Mouse (Mus musculus) heart, adult 2 months (tissue): Measurements from ENCODE around the gene Phldb3.
A peak's percentile ranks its signal among the peaks of the same experiment; 100 is the strongest.

Source experiments
- CTCF ChIP-seq: fragments of 200-600 bp; IDR thresholded peaks from 2 replicates; pipeline ENCODE4 v1.8.1; 2022; ENCODE audit warnings: antibody characterized with exemption, mild to moderate bottlenecking, moderate library complexity
- POLR2A ChIP-seq: fragments of 200-500 bp; IDR thresholded peaks from 2 replicates; pipeline ENCODE4 v1.6.1; 2011; ENCODE audit warnings: mild to moderate bottlenecking, low read depth, low read length, control low read depth; ENCODE audit not compliant: insufficient read depth

- peak; percentile 65 for TF ChIP-seq POLR2A
- TF ChIP-seq CTCF, result 0 out of 2 replicates have a peak, but pooled peaks have one; percentile 1
Observed at GRCm38 (mm10) chr7:24593621-24594308, 16.8 kb upstream of the Phldb3 start.
